8 mouse cellular contexts compared by ENCODE assay signal in genomic region chr7:47051404-47052151, GRCm38 (mm10). TPM values are rescaled to one million over a fixed set of nuclear protein-coding genes. Genes with fewer than 3 reads are reported as not detected.
A peak's percentile ranks its signal among the peaks of the same experiment; 100 is the strongest.
DNase-seq lines count a peak whose midpoint lies in the region; ATAC-seq and TF ChIP-seq lines count a peak whose summit lies in the region.

No protein-coding gene starts in this region.

- no peak for ATAC-seq in embryonic facial prominence, embryonic 11.5 days (replicated peaks; ENCODE audit: insufficient number of reproducible peaks, low FRiP score, low TSS enrichment, low read depth)
- peak; percentile 46 for ATAC-seq in heart, embryonic 12.5 days (ENCODE audit: insufficient number of reproducible peaks, low FRiP score)
- ATAC-seq in kidney, embryonic 14.5 days (ENCODE audit: low FRiP score, low TSS enrichment): no peak
- ATAC-seq in lung, embryonic 14.5 days (ENCODE audit: insufficient read depth): peak; percentile 64

- H3K36me3 ChIP-seq in embryonic facial prominence, embryonic 11.5 days (replicated peaks; ENCODE audit: control insufficient read depth, insufficient read depth, low read depth, low read length): no peaks in the 10 kb centered on the region
- H3K36me3 ChIP-seq in heart, embryonic 12.5 days: peaks cover 19% of the 10 kb centered on the region
- H3K36me3 ChIP-seq in kidney, embryonic 14.5 days (ENCODE audit: control insufficient read depth, insufficient read depth, low read length): peaks cover 10% of the 10 kb centered on the region
- H3K36me3 ChIP-seq in lung, embryonic 14.5 days (ENCODE audit: insufficient read depth): peaks cover 19% of the 10 kb centered on the region; the same call in 1 of the 2 replicates

- WGBS in embryonic facial prominence, embryonic 11.5 days: 16% methylated on average over 2 of the region's 2 CpGs
- WGBS in heart, embryonic 12.5 days: 1% methylated on average over 2 of the region's 2 CpGs
- 0% methylated on average over 2 of the region's 2 CpGs for WGBS in kidney, embryonic 14.5 days
- WGBS in lung, embryonic 14.5 days: 15% methylated on average over 1 of the region's 2 CpGs

- peak overlapping the region; percentile 75 for H3K4me2 ChIP-seq in embryonic facial prominence, embryonic 11.5 days (ENCODE audit: low read depth, low read length)
- H3K4me2 ChIP-seq in heart, embryonic 12.5 days: peak overlapping the region; percentile 91
- peak overlapping the region; percentile 65 for H3K4me2 ChIP-seq in kidney, embryonic 14.5 days (replicated peaks; ENCODE audit: low read depth, low read length)
- H3K4me2 ChIP-seq in lung, embryonic 14.5 days: peak overlapping the region; percentile 91

- H3K4me1 ChIP-seq in embryonic facial prominence, embryonic 11.5 days (ENCODE audit: control insufficient read depth, insufficient read depth, low read length): peaks cover 3% of the 10 kb centered on the region
- H3K4me1 ChIP-seq in heart, embryonic 12.5 days (replicated peaks): peaks cover 29% of the 10 kb centered on the region
- H3K4me1 ChIP-seq in kidney, embryonic 14.5 days (ENCODE audit: control insufficient read depth, insufficient read depth, low read length): peaks cover 17% of the 10 kb centered on the region; the same call in 1 of the 2 replicates
- peaks cover 10% of the 10 kb centered on the region for H3K4me1 ChIP-seq in lung, embryonic 14.5 days (ENCODE audit: insufficient read depth)

- no peak for TF ChIP-seq CTCF in lung, embryonic 14.5 days (IDR thresholded peaks at IDR 0.05; ENCODE audit: low read depth)

- peak; percentile 48 for DNase-seq in right cerebral cortex, adult 18-20 months
- no peak for DNase-seq in right cerebral cortex, postnatal 36 days (ENCODE audit: low spot score in 2 of 2)
- peak; percentile 35 for DNase-seq in embryonic facial prominence, embryonic 11.5 days (ENCODE audit: low spot score)
- DNase-seq in lung, embryonic 14.5 days: peak; percentile 90
- peak; percentile 49 for DNase-seq in ovary, postnatal 14 days (ENCODE audit: low spot score)
- DNase-seq in MN1 (ENCODE audit: low spot score): no peak

- peak overlapping the region; percentile 82 for H3K4me3 ChIP-seq in embryonic facial prominence, embryonic 11.5 days (ENCODE audit: low read depth, low read length)
- peak overlapping the region; percentile 93 for H3K4me3 ChIP-seq in heart, embryonic 12.5 days
- H3K4me3 ChIP-seq in kidney, embryonic 14.5 days (ENCODE audit: low read length): peak overlapping the region; percentile 61
- peak overlapping the region; percentile 82 for H3K4me3 ChIP-seq in lung, embryonic 14.5 days (ENCODE audit: low read depth, low read length)

- no peaks in the 10 kb centered on the region for H3K27me3 ChIP-seq in embryonic facial prominence, embryonic 11.5 days (ENCODE audit: control insufficient read depth, insufficient read depth, low read length)
- 0 out of 2 replicates have a peak, but pooled peaks cover 6% of the 10 kb centered on the region for H3K27me3 ChIP-seq in heart, embryonic 12.5 days (replicated peaks)
- no peaks in the 10 kb centered on the region for H3K27me3 ChIP-seq in kidney, embryonic 14.5 days (ENCODE audit: control insufficient read depth, insufficient read depth, low read length)
- no peaks in the 10 kb centered on the region for H3K27me3 ChIP-seq in lung, embryonic 14.5 days (ENCODE audit: insufficient read depth, low read length)

- H3K9me3 ChIP-seq in embryonic facial prominence, embryonic 11.5 days (replicated peaks; ENCODE audit: control insufficient read depth, low read length): no peaks in the 10 kb centered on the region
- no peaks in the 10 kb centered on the region for H3K9me3 ChIP-seq in heart, embryonic 12.5 days (replicated peaks)
- no peaks in the 10 kb centered on the region for H3K9me3 ChIP-seq in kidney, embryonic 14.5 days (ENCODE audit: control insufficient read depth, low read length)
- no peaks in the 10 kb centered on the region for H3K9me3 ChIP-seq in lung, embryonic 14.5 days (ENCODE audit: low read depth, low read length)

- no peak overlapping the region; the same call in 1 of the 2 replicates for H3K9ac ChIP-seq in embryonic facial prominence, embryonic 11.5 days (replicated peaks; ENCODE audit: low read length)
- peak overlapping the region; percentile 91 for H3K9ac ChIP-seq in heart, embryonic 12.5 days
- peak overlapping the region; percentile 84; the same call in 1 of the 2 replicates for H3K9ac ChIP-seq in kidney, embryonic 14.5 days (ENCODE audit: low read depth, low read length)
- H3K9ac ChIP-seq in lung, embryonic 14.5 days: peak overlapping the region; percentile 83

- H3K27ac ChIP-seq in embryonic facial prominence, embryonic 11.5 days (replicated peaks; ENCODE audit: low read depth, low read length): no peak overlapping the region; the same call in 1 of the 2 replicates
- peak overlapping the region; percentile 94 for H3K27ac ChIP-seq in heart, embryonic 12.5 days (ENCODE audit: poor library complexity, severe bottlenecking)
- H3K27ac ChIP-seq in kidney, embryonic 14.5 days (ENCODE audit: low read depth, low read length): peak overlapping the region; percentile 96
- H3K27ac ChIP-seq in lung, embryonic 14.5 days (ENCODE audit: low read depth): peak overlapping the region; percentile 97

RNA-seq across cellular contexts. Expression of gene Tmem86a, which starts 1.2 kb away (rescaled TPM):
- 11.6 and 12.3 TPM in 2 replicates for polyA plus RNA-seq in embryonic facial prominence, embryonic 11.5 days (2014; fragmentation: Nextera tagmentation; extraction: Ambion mirVana)
- 19.2 and 22.0 TPM in 2 replicates for polyA plus RNA-seq in heart, embryonic 12.5 days (2016; fragmentation: Nextera tagmentation; extraction: Ambion mirVana)
- polyA plus RNA-seq in kidney, embryonic 14.5 days (2014; fragmentation: Nextera tagmentation; extraction: Ambion mirVana): 18.3 and 22.9 TPM in 2 replicates
- polyA plus RNA-seq in lung, embryonic 14.5 days (2014; fragmentation: Nextera tagmentation; extraction: Ambion mirVana): 31.9 and 32.1 TPM in 2 replicates

RNA-seq across cellular contexts. Expression of gene Spty2d1, which starts 43.4 kb away (rescaled TPM):
- polyA plus RNA-seq in embryonic facial prominence, embryonic 11.5 days (2014; fragmentation: Nextera tagmentation; extraction: Ambion mirVana): 13.5 and 14.5 TPM in 2 replicates
- polyA plus RNA-seq in heart, embryonic 12.5 days (2016; fragmentation: Nextera tagmentation; extraction: Ambion mirVana): 19.4 and 19.8 TPM in 2 replicates
- polyA plus RNA-seq in kidney, embryonic 14.5 days (2014; fragmentation: Nextera tagmentation; extraction: Ambion mirVana): 9.6 and 15.7 TPM in 2 replicates
- polyA plus RNA-seq in lung, embryonic 14.5 days (2014; fragmentation: Nextera tagmentation; extraction: Ambion mirVana): 23.6 and 23.8 TPM in 2 replicates

Comparison
In these comparisons a context has a peak if more than half of its experiments do, and no peak if none do; other contexts are left out.
1. DNase-seq: peak in right cerebral cortex, adult 18-20 months (single experiment), embryonic facial prominence, embryonic 11.5 days (single experiment), lung, embryonic 14.5 days (single experiment) and ovary, postnatal 14 days (single experiment); none in right cerebral cortex, postnatal 36 days (0 of 2) and MN1 (single experiment).
2. ATAC-seq: peak in heart, embryonic 12.5 days (single experiment) and lung, embryonic 14.5 days (single experiment); none in embryonic facial prominence, embryonic 11.5 days (single experiment) and kidney, embryonic 14.5 days (single experiment).
3. Peak in every context shown above with its lines, with median percentiles within 50 percentile points of each other: H3K4me2 ChIP-seq and H3K4me3 ChIP-seq.